Mouse (Mus musculus): ENCODE data around the gene Chst5. TPM values are rescaled to one million over a fixed set of nuclear protein-coding genes. Genes with fewer than 3 reads are reported as not detected.
"Not testable (repeated sequence)": the region's sequence is repeated elsewhere in the genome, so short reads cannot be mapped to it uniquely, and the experiment has no call there.

Chst5 gene
- not detected in 2 replicates for total RNA-seq (2017)

- no peak for ATAC-seq (replicated peaks; ENCODE audit: low read depth, poor library complexity, severe bottlenecking)
Measured at GRCm38 (mm10) chr8:111909621-111910450, at the start of gene Chst5. Gene Chst5 (minus strand): TSS chr8:111910447.

- ATAC-seq (replicated peaks; ENCODE audit: low read depth, poor library complexity, severe bottlenecking) = no peak
Measured at GRCm38 (mm10) chr8:111957231-111957630, 47.0 kb upstream of the Chst5 start.

- ATAC-seq (replicated peaks; ENCODE audit: low read depth, poor library complexity, severe bottlenecking) = no peak
Measured at GRCm38 (mm10) chr8:111955879-111956278, 45.6 kb upstream of the Chst5 start.

- no peak for ATAC-seq (replicated peaks; ENCODE audit: low read depth, poor library complexity, severe bottlenecking)
Measured at GRCm38 (mm10) chr8:111954844-111955594, 44.8 kb upstream of the Chst5 start.

GRCm38 (mm10) chr8:111951936-111952335, 41.7 kb upstream of the Chst5 start:
- ATAC-seq (replicated peaks; ENCODE audit: low read depth, poor library complexity, severe bottlenecking) = no peak

- no peak for ATAC-seq (replicated peaks; ENCODE audit: low read depth, poor library complexity, severe bottlenecking)
Measured at GRCm38 (mm10) chr8:111951317-111951716, 41.1 kb upstream of the Chst5 start.

GRCm38 (mm10) chr8:111950846-111951245, 40.6 kb upstream of the Chst5 start:
- no peak for ATAC-seq (replicated peaks; ENCODE audit: low read depth, poor library complexity, severe bottlenecking)

GRCm38 (mm10) chr8:111947954-111948353, 37.7 kb upstream of the Chst5 start:
- ATAC-seq (replicated peaks; ENCODE audit: low read depth, poor library complexity, severe bottlenecking) = no peak

GRCm38 (mm10) chr8:111947144-111947543, 36.9 kb upstream of the Chst5 start:
- ATAC-seq (replicated peaks; ENCODE audit: low read depth, poor library complexity, severe bottlenecking) = no peak

- ATAC-seq (replicated peaks; ENCODE audit: low read depth, poor library complexity, severe bottlenecking) = no peak
Measured at GRCm38 (mm10) chr8:111943544-111943943, 33.3 kb upstream of the Chst5 start.

- peak; percentile 52 for ATAC-seq (replicated peaks; ENCODE audit: low read depth, poor library complexity, severe bottlenecking)
Measured at GRCm38 (mm10) chr8:111941101-111941454, 30.8 kb upstream of the Chst5 start.

- peak; percentile 88 for ATAC-seq (replicated peaks; ENCODE audit: low read depth, poor library complexity, severe bottlenecking)
Measured at GRCm38 (mm10) chr8:111940171-111941100, 30.2 kb upstream of the Chst5 start, which contains the start of gene Gabarapl2. Gene Gabarapl2 (plus strand): TSS chr8:111940703.

GRCm38 (mm10) chr8:111939516-111940142, 29.4 kb upstream of the Chst5 start:
- peak; percentile 72 for ATAC-seq (replicated peaks; ENCODE audit: low read depth, poor library complexity, severe bottlenecking)

- ATAC-seq (replicated peaks; ENCODE audit: low read depth, poor library complexity, severe bottlenecking) = not testable (repeated sequence)
Measured at GRCm38 (mm10) chr8:111938076-111938985, 28.1 kb upstream of the Chst5 start.

GRCm38 (mm10) chr8:111937184-111937583, 26.9 kb upstream of the Chst5 start:
- ATAC-seq (replicated peaks; ENCODE audit: low read depth, poor library complexity, severe bottlenecking) = no peak

GRCm38 (mm10) chr8:111934201-111934600, 24.0 kb upstream of the Chst5 start:
- no peak for ATAC-seq (replicated peaks; ENCODE audit: low read depth, poor library complexity, severe bottlenecking)

- ATAC-seq (replicated peaks; ENCODE audit: low read depth, poor library complexity, severe bottlenecking) = peak; percentile 99
Measured at GRCm38 (mm10) chr8:111933348-111934076, 23.3 kb upstream of the Chst5 start, which contains the start of gene Tmem231. Gene Tmem231 (minus strand): TSS chr8:111933881.

Data from common myeloid progenitor, adult 5-6 weeks (primary cell).